Mouse (Mus musculus) liver, adult 2 months (tissue): ENCODE data around the gene Gm42906. TPM values are rescaled to one million over a fixed set of nuclear protein-coding genes. Genes with fewer than 3 reads are reported as not detected.

ENCODE experiments used
- DNase-seq: peaks from one replicate; pipeline ENCODE4 v3.0.0-alpha.2; 2011; ENCODE audit warnings: low read depth, low spot score; ENCODE audit errors: extremely low read depth
- H3K27ac ChIP-seq: fragments of 200-500 bp; replicated peaks from 2 replicates; pipeline ENCODE4 v1.5.1; 2012; ENCODE audit warnings: low read depth, mild to moderate bottlenecking, control low read depth, inconsistent platforms, low read length; ENCODE audit not compliant: insufficient read depth
- H3K27me3 ChIP-seq: fragments of 200-500 bp; 2 replicates; pipeline ENCODE4 v1.6.1; 2012; ENCODE audit warnings: mild to moderate bottlenecking, moderate library complexity, low read length, inconsistent platforms; ENCODE audit not compliant: control insufficient read depth, insufficient read depth
- H3K36me3 ChIP-seq: fragments of 200-500 bp; 2 replicates; pipeline ENCODE4 v1.6.1; 2012; ENCODE audit warnings: low read length, inconsistent platforms; ENCODE audit not compliant: control insufficient read depth, insufficient read depth
- H3K4me1 ChIP-seq: fragments of 200-500 bp; 2 replicates; pipeline ENCODE4 v1.6.1; 2011; ENCODE audit warnings: low read length; ENCODE audit not compliant: control insufficient read depth, insufficient read depth
- H3K4me3 ChIP-seq: fragments of 200-500 bp; 2 replicates; pipeline ENCODE4 v1.5.1; 2011; ENCODE audit warnings: low read depth, mild to moderate bottlenecking, control low read depth, low read length, moderate library complexity; ENCODE audit not compliant: insufficient read depth
- H3K79me2 ChIP-seq: fragments of 200-500 bp; 2 replicates; pipeline ENCODE4 v1.6.1; 2012; ENCODE audit warnings: inconsistent platforms, mild to moderate bottlenecking, low read length, moderate library complexity; ENCODE audit not compliant: control insufficient read depth, insufficient read depth
- H3K9ac ChIP-seq: fragments of 200-500 bp; 2 replicates; pipeline ENCODE4 v1.6.1; 2012; ENCODE audit warnings: low read depth, mild to moderate bottlenecking, control low read depth, inconsistent platforms, low read length
- CTCF ChIP-seq: fragments of 200-500 bp; IDR thresholded peaks from 2 replicates; pipeline ENCODE4 v1.5.1; 2011; ENCODE audit warnings: low read depth, low read length, control low read depth
- POLR2A ChIP-seq: fragments of 200-500 bp; IDR thresholded peaks from 2 replicates; pipeline ENCODE4 v1.6.1; 2011; ENCODE audit warnings: low read length, control low read depth; ENCODE audit not compliant: insufficient read depth; ENCODE audit errors: extremely low read depth
- WGBS: fragments of 180-500 bp; shearing (Covaris S2); methylation state at CpG from one replicate; pipeline ENCODE4 v1.1.7; 2018; 5-methylcytosine and 5-hydroxymethylcytosine counted together
- polyA plus RNA-seq: library from polyadenylated mRNA; depleted of rRNA; stranded (reverse); fragments of >200 nt; gene quantifications from 2 replicates; pipeline ENCODE4 v1.2.3, GENCODE M21; 2012
- total RNA-seq: library from RNA; depleted of rRNA; stranded (reverse); fragments of >200 nt; gene quantifications from 2 replicates; pipeline ENCODE4 v1.2.3, GENCODE M21; 2014

The Gm42906 gene
- total and polyA plus RNA-seq, 2 experiments = not detected

GRCm38 (mm10) chr5:151389827-151390226, 38.1 kb downstream of the Gm42906 start:
- no peak overlapping the region for H3K9ac ChIP-seq
- 93% methylated on average over 1 of the region's 1 CpGs for WGBS
- no peak for DNase-seq

GRCm38 (mm10) chr5:151379896-151380295, 48.1 kb downstream of the Gm42906 start:
- Histone ChIP-seq H3K27ac (no peak overlapping the region), H3K4me3 (no peak overlapping the region), H3K79me2 (no peaks in the 10 kb centered on the region), H3K9ac (no peak overlapping the region), H3K4me1 (no peaks in the 10 kb centered on the region), H3K36me3 (no peaks in the 10 kb centered on the region), H3K27me3 (no peaks in the 10 kb centered on the region)
- DNase-seq = no peak
- TF ChIP-seq CTCF (no peak), POLR2A (no peak)
- WGBS = 73% methylated on average over 2 of the region's 2 CpGs

More at GRCm38 (mm10) chr5:151389827-151390226, 38.1 kb downstream of the Gm42906 start:
- H3K36me3 ChIP-seq = peaks cover 2% of the 10 kb centered on the region; the same call in 1 of the 2 replicates
- TF ChIP-seq CTCF (no peak), POLR2A (no peak)
- H3K27ac ChIP-seq = no peak overlapping the region
- H3K4me1 ChIP-seq = peaks cover 10% of the 10 kb centered on the region; the same call in 1 of the 2 replicates
- no peaks in the 10 kb centered on the region for H3K79me2 ChIP-seq
- H3K27me3 ChIP-seq = no peaks in the 10 kb centered on the region
- no peak overlapping the region for H3K4me3 ChIP-seq

GRCm38 (mm10) chr5:151379210-151379609, 48.8 kb downstream of the Gm42906 start:
- TF ChIP-seq POLR2A = no peak
- no peak for TF ChIP-seq CTCF
- Histone ChIP-seq H3K36me3 (no peaks in the 10 kb centered on the region), H3K27me3 (no peaks in the 10 kb centered on the region), H3K4me1 (no peaks in the 10 kb centered on the region), H3K4me3 (no peak overlapping the region), H3K9ac (no peak overlapping the region), H3K79me2 (no peaks in the 10 kb centered on the region), H3K27ac (no peak overlapping the region)
- WGBS = 94% methylated on average over 2 of the region's 2 CpGs
- DNase-seq = no peak

GRCm38 (mm10) chr5:151376931-151377330, 51.0 kb downstream of the Gm42906 start:
- H3K36me3 ChIP-seq = no peaks in the 10 kb centered on the region
- DNase-seq = no peak

GRCm38 (mm10) chr5:151374825-151375224, 53.1 kb downstream of the Gm42906 start:
- Histone ChIP-seq H3K4me1 (no peaks in the 10 kb centered on the region; the same call in 1 of the 2 replicates), H3K4me3 (no peak overlapping the region), H3K27ac (no peak overlapping the region), H3K36me3 (no peaks in the 10 kb centered on the region), H3K27me3 (no peaks in the 10 kb centered on the region), H3K79me2 (peaks cover 3% of the 10 kb centered on the region; the same call in 1 of the 2 replicates), H3K9ac (no peak overlapping the region)
- no peak for DNase-seq
- WGBS = 84% methylated on average over 2 of the region's 2 CpGs
- TF ChIP-seq CTCF (no peak), POLR2A (no peak)

More at GRCm38 (mm10) chr5:151376931-151377330, 51.0 kb downstream of the Gm42906 start:
- no peak for TF ChIP-seq CTCF
- no peak for TF ChIP-seq POLR2A
- Histone ChIP-seq H3K4me1 (no peaks in the 10 kb centered on the region), H3K27me3 (no peaks in the 10 kb centered on the region), H3K9ac (no peak overlapping the region), H3K4me3 (no peak overlapping the region), H3K79me2 (peaks cover 2% of the 10 kb centered on the region; the same call in 1 of the 2 replicates), H3K27ac (no peak overlapping the region)
- WGBS = 54% methylated on average over 4 of the region's 4 CpGs

- no peak overlapping the region for H3K9ac ChIP-seq
- no peaks in the 10 kb centered on the region for H3K27me3 ChIP-seq
- H3K4me3 ChIP-seq = no peak overlapping the region
- 96% methylated on average over 2 of the region's 2 CpGs for WGBS
- no peak for TF ChIP-seq POLR2A
- no peak for TF ChIP-seq CTCF
- no peaks in the 10 kb centered on the region for H3K36me3 ChIP-seq
- peaks cover 3% of the 10 kb centered on the region; the same call in 1 of the 2 replicates for H3K79me2 ChIP-seq
- no peaks in the 10 kb centered on the region; the same call in 1 of the 2 replicates for H3K4me1 ChIP-seq
- no peak overlapping the region for H3K27ac ChIP-seq
- no peak for DNase-seq
These were observed 56.8 kb downstream of the Gm42906 start for GRCm38 (mm10) chr5:151371130-151371529.
